Comparison of ENCODE assay signal across 19 mouse cellular contexts in genomic region chr2:34954344-34954743, GRCm38 (mm10). TPM values are rescaled to one million over a fixed set of nuclear protein-coding genes. Genes with fewer than 3 reads are reported as not detected.
A peak's percentile ranks its signal among the peaks of the same experiment; 100 is the strongest.
DNase-seq lines count a peak whose midpoint lies in the region; TF ChIP-seq lines count a peak whose summit lies in the region.
"Had no signal": no experiment of that assay in that cellular context is flagged by ENCODE, and none has a peak within 500 bp of the region (broad histone marks: within the 10 kb centered on the region; RNA-seq: fewer than 3 reads in every experiment).

No protein-coding gene starts in this region.

- 0 out of 2 replicates have a peak overlapping the region, but pooled peaks have one; percentile 24 for H3K27ac ChIP-seq in gastrocnemius, adult 2 months
- H3K27ac ChIP-seq: embryonic facial prominence, embryonic 12.5 days; forebrain, embryonic 15.5 days; heart, embryonic 13.5 days; hindbrain, embryonic 12.5 days had no signal

- no peak for TF ChIP-seq CTCF in gastrocnemius, adult 2 months (IDR thresholded peaks at IDR 0.05)

- no peak for DNase-seq in gastrocnemius, adult 2 months
- DNase-seq in gastrocnemius, postnatal 36 days: no peak
- peak; percentile 12 to 40 for DNase-seq in heart, adult 9 months (ENCODE audit: low spot score in 2 of 2)
- no peak for DNase-seq in heart, postnatal 25 days (ENCODE audit: low spot score)
- peak; percentile 52 for DNase-seq in A20 (ENCODE audit: low read depth, low spot score)
- DNase-seq in induced T-regulatory cell, adult 2 months (ENCODE audit: low read depth): peak; percentile 61
- DNase-seq in adrenal gland, postnatal 4 days (ENCODE audit: low spot score in 2 of 2): no peak
- DNase-seq: adrenal gland, adult 8-10 months; adrenal gland, postnatal 36 days; cerebellum, adult 11 months; cerebellum, adult 8-10 months; cerebellum, postnatal 25 days; gastrocnemius, postnatal 10 days; heart, postnatal 10 days; kidney, adult 18-20 months had no signal

- intact Hi-C loops in gastrocnemius, adult 2 months (cut with DNase I): no loop called here
- intact Hi-C loops in gastrocnemius, postnatal 36 days (cut with DNase I): no loop called here
- intact Hi-C loops in heart, postnatal 25 days (cut with DNase I): no loop called here

- no peak overlapping the region for H3K4me3 ChIP-seq in gastrocnemius, adult 2 months
- H3K4me3 ChIP-seq: embryonic facial prominence, embryonic 12.5 days; forebrain, embryonic 15.5 days; heart, embryonic 13.5 days; hindbrain, embryonic 12.5 days had no signal

RNA-seq across cellular contexts. Expression of gene Traf1, which starts 7.2 kb away (rescaled TPM):
- total RNA-seq in gastrocnemius, adult 2 months (2021): 1 to 10 TPM in 1 of 2 experiments, under 1 TPM in 1; 0.46 to 1.2 TPM
- 1 to 10 TPM in 1 of 2 experiments, under 1 TPM in 1; 0.76 to 1.1 TPM for total RNA-seq in gastrocnemius, postnatal 36 days (2021)
- 1 to 10 TPM; 1.0 to 1.3 TPM for total RNA-seq in heart, postnatal 25 days (2021)
- total RNA-seq in adrenal gland, postnatal 4 days (2021): 1 to 10 TPM; 2.1 to 3.4 TPM

RNA-seq across cellular contexts. Expression of gene Phf19, which starts 40.5 kb away (rescaled TPM):
- under 1 TPM; 0.54 to 0.61 TPM for total RNA-seq in gastrocnemius, adult 2 months (2021)
- total RNA-seq in gastrocnemius, postnatal 36 days (2021): under 1 TPM; 0.38 to 0.64 TPM
- 1 to 10 TPM in 1 of 2 experiments, under 1 TPM in 1; 0.70 to 1.1 TPM for total RNA-seq in heart, postnatal 25 days (2021)
- total RNA-seq in adrenal gland, postnatal 4 days (2021): 10 to 100 TPM in 1 of 2 experiments, 1 to 10 TPM in 1; 8.3 to 10.4 TPM

Comparison
In these comparisons a context has a peak if more than half of its experiments do, and no peak if none do; other contexts are left out.
1. DNase-seq: peak in heart, adult 9 months (2 of 2), A20 (single experiment) and induced T-regulatory cell, adult 2 months (single experiment); none in gastrocnemius, adult 2 months (single experiment), gastrocnemius, postnatal 36 days (0 of 2), heart, postnatal 25 days (single experiment) and adrenal gland, postnatal 4 days (0 of 2).
2. RNA of gene Phf19, which starts 40.5 kb away (total RNA-seq): 8.3 to 10.4 TPM in adrenal gland, postnatal 4 days; 0.70 to 1.1 TPM in heart, postnatal 25 days, 0.38 to 0.64 TPM in gastrocnemius, postnatal 36 days and 0.54 to 0.61 TPM in gastrocnemius, adult 2 months; every median in the first group is over 4 times any median in the second.